Mouse (Mus musculus) forebrain, embryonic 13.5 days (tissue): Measurements from ENCODE around the gene Prkce. TPM values are rescaled to one million over a fixed set of nuclear protein-coding genes. Genes with fewer than 3 reads are reported as not detected.
"Not testable (repeated sequence)": the region's sequence is repeated elsewhere in the genome, so short reads cannot be mapped to it uniquely, and the experiment has no call there.

ENCODE experiments used
- ATAC-seq: fragments of 200-750 bp; cut with Nextera tagmentation; 2 replicates; pipeline ENCODE4 v1.8.0; 2017
- H3K27ac ChIP-seq: fragments of 300-500 bp; sonication (generic); 2 replicates; pipeline ENCODE4 v1.5.1; 2015; ENCODE audit warnings: inconsistent platforms, mild to moderate bottlenecking, moderate library complexity
- H3K27me3 ChIP-seq: fragments of 300-500 bp; sonication (generic); 2 replicates; pipeline ENCODE4 v1.6.1; 2015; ENCODE audit warnings: mild to moderate bottlenecking, inconsistent platforms
- H3K36me3 ChIP-seq: fragments of 300-500 bp; sonication (generic); 2 replicates; pipeline ENCODE4 v1.6.1; 2015; ENCODE audit warnings: mild to moderate bottlenecking, inconsistent platforms; ENCODE audit not compliant: poor library complexity, severe bottlenecking
- H3K4me1 ChIP-seq: fragments of 300-500 bp; sonication (generic); 2 replicates; pipeline ENCODE4 v1.6.1; 2015; ENCODE audit warnings: inconsistent platforms
- H3K4me2 ChIP-seq: fragments of 300-500 bp; sonication (generic); 2 replicates; pipeline ENCODE4 v1.6.1; 2015; ENCODE audit warnings: inconsistent platforms, mild to moderate bottlenecking, moderate library complexity
- H3K4me3 ChIP-seq: fragments of 300-500 bp; sonication (generic); 2 replicates; pipeline ENCODE4 v1.5.1; 2015; ENCODE audit warnings: mild to moderate bottlenecking, inconsistent platforms
- H3K9ac ChIP-seq: fragments of 300-500 bp; sonication (generic); 2 replicates; pipeline ENCODE4 v1.6.1; 2015; ENCODE audit warnings: mild to moderate bottlenecking, inconsistent platforms
- H3K9me3 ChIP-seq: fragments of 300-500 bp; sonication (generic); replicated peaks from 2 replicates; pipeline ENCODE4 v1.6.1; 2016; ENCODE audit warnings: inconsistent platforms
- WGBS: fragments of 180-500 bp; shearing (Covaris S2); methylation state at CpG from one replicate; pipeline ENCODE4 v1.1.7; 2015; 5-methylcytosine and 5-hydroxymethylcytosine counted together
- polyA plus RNA-seq: library from polyadenylated mRNA; unstranded; fragments of >200 nt; fragmentation: Nextera tagmentation; extraction: Ambion mirVana; gene quantifications from 2 replicates; pipeline ENCODE4 v1.2.1, GENCODE M21; 2015

Gene Prkce
- polyA plus RNA-seq, 1 experiment from 2014 or later: 10.9 TPM

- not testable (repeated sequence) for ATAC-seq, H3K4me1 ChIP-seq, H3K9me3 ChIP-seq, H3K27me3 ChIP-seq, H3K4me2 ChIP-seq, H3K4me3 ChIP-seq, H3K9ac ChIP-seq, H3K36me3 ChIP-seq, H3K27ac ChIP-seq
Measured at GRCm38 (mm10) chr17:86477401-86477800, 309.8 kb downstream of the Prkce start.

DNA sequence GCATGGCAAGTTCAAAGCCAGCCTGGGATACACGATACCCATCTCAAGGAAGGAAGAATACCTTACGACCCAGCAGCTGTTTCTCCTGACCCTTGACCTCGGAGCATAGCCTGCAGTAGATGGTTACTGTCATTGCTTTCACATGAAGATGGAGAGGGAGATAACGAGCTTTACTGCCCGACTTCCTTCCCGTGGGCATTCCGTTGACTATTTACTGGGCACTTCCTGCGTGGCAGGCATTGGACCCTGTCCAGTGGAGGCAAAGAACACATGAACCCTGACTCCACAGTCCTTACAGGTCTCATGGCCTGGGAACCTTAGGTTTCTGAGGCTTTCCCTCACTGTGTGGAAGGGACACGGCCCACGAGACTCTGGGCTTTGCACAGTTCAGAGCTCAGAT lies 311.8 kb downstream of the Prkce start:
- Histone ChIP-seq H3K4me2 (no peak overlapping the region), H3K36me3 (no peaks in the 10 kb centered on the region), H3K27ac (no peak overlapping the region), H3K4me3 (no peak overlapping the region), H3K4me1 (no peaks in the 10 kb centered on the region), H3K9ac (no peak overlapping the region), H3K9me3 (no peaks in the 10 kb centered on the region), H3K27me3 (no peaks in the 10 kb centered on the region)
- WGBS: 86% methylated on average over 10 of the region's 10 CpGs
- ATAC-seq: no peak

GRCm38 (mm10) chr17:86482675-86483074 lies 315.1 kb downstream of the Prkce start:
- Histone ChIP-seq H3K36me3 (no peaks in the 10 kb centered on the region), H3K9me3 (no peaks in the 10 kb centered on the region), H3K27ac (no peak overlapping the region), H3K27me3 (no peaks in the 10 kb centered on the region), H3K9ac (no peak overlapping the region), H3K4me3 (no peak overlapping the region), H3K4me1 (no peaks in the 10 kb centered on the region), H3K4me2 (no peak overlapping the region)
- 89% methylated on average over 10 of the region's 10 CpGs for WGBS
- no peak for ATAC-seq

DNA sequence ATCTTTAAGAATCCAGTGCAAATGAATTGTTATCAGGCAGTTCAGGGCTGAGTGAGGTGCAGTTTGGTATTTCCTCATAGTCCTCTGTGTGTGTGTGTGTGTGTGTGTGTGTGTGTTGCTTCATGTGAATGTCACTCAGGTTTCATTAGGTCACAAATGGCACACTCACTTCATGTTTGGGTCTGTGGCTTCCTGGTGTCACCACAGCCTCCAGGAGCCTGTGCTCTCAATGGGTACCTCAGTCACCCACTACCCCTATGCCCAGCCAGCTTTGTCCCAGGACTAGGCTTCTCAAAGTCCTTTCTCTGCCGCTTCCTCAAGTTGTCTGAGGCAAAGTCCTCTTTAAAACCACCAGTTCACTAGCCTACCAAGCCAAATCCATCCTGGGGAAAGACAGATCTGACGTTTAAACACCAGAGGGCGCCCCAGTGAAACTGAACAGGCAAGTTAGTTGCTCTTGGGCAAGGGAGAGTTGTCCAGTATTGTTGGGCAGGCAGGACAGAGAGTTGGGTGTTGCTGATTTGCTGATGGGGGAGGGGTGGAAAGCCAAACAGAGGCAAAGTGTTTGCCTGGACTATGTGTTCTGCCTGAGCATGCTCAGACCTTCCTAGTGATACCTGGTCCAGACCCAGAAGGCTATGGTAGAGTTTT lies 316.6 kb downstream of the Prkce start:
- Histone ChIP-seq H3K9me3 (no peaks in the 10 kb centered on the region), H3K4me3 (no peak overlapping the region), H3K9ac (no peak overlapping the region), H3K27me3 (no peaks in the 10 kb centered on the region), H3K4me2 (no peak overlapping the region), H3K27ac (no peak overlapping the region), H3K4me1 (no peaks in the 10 kb centered on the region), H3K36me3 (no peaks in the 10 kb centered on the region)
- ATAC-seq: no peak
- 5% methylated on average over 3 of the region's 3 CpGs for WGBS

DNA sequence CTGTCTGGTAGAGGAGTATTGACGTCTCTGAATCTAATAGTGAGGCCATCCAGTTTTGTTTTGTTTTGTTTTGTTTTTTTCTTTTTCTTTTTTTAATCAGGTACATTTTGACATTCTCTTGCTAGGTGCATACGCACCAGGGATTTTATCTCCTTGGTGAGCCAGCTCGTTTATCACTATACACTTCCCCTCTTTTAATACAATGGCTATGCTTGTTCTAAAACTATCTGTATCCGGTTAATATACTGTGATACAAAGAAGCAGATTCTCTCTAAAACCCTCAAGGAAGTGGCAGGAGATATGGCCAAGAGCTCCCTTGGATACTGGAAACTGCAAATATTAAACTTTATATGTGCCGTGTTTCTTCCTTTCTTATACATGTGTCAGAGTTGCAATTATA lies 319.1 kb downstream of the Prkce start:
- no peak for ATAC-seq
- Histone ChIP-seq H3K4me2 (no peak overlapping the region), H3K27me3 (no peaks in the 10 kb centered on the region), H3K4me1 (no peaks in the 10 kb centered on the region), H3K36me3 (no peaks in the 10 kb centered on the region), H3K27ac (no peak overlapping the region), H3K9me3 (no peaks in the 10 kb centered on the region), H3K4me3 (no peak overlapping the region), H3K9ac (no peak overlapping the region)
- WGBS: 81% methylated on average over 5 of the region's 5 CpGs

GRCm38 (mm10) chr17:86487450-86487849 lies 319.9 kb downstream of the Prkce start:
- Histone ChIP-seq H3K27ac (no peak overlapping the region), H3K9ac (no peak overlapping the region), H3K4me3 (no peak overlapping the region), H3K4me2 (no peak overlapping the region), H3K4me1 (no peaks in the 10 kb centered on the region), H3K36me3 (no peaks in the 10 kb centered on the region), H3K27me3 (no peaks in the 10 kb centered on the region), H3K9me3 (no peaks in the 10 kb centered on the region)
- ATAC-seq: no peak
- 83% methylated on average over 3 of the region's 3 CpGs for WGBS

- no peak for ATAC-seq
- Histone ChIP-seq H3K27me3 (no peaks in the 10 kb centered on the region), H3K4me2 (no peak overlapping the region), H3K4me1 (no peaks in the 10 kb centered on the region), H3K36me3 (no peaks in the 10 kb centered on the region), H3K27ac (no peak overlapping the region), H3K4me3 (no peak overlapping the region), H3K9ac (no peak overlapping the region), H3K9me3 (no peaks in the 10 kb centered on the region)
- WGBS: 90% methylated on average over 10 of the region's 10 CpGs
Measured at GRCm38 (mm10) chr17:86489827-86490226, 322.2 kb downstream of the Prkce start.

GRCm38 (mm10) chr17:86492376-86492775 lies 324.8 kb downstream of the Prkce start:
- Histone ChIP-seq H3K36me3 (no peaks in the 10 kb centered on the region), H3K9me3 (no peaks in the 10 kb centered on the region), H3K27me3 (no peaks in the 10 kb centered on the region), H3K4me3 (no peak overlapping the region), H3K9ac (no peak overlapping the region), H3K4me2 (no peak overlapping the region), H3K27ac (no peak overlapping the region), H3K4me1 (no peaks in the 10 kb centered on the region)
- ATAC-seq: no peak
- WGBS: 88% methylated on average over 7 of the region's 7 CpGs

GRCm38 (mm10) chr17:86493891-86494420 lies 326.4 kb downstream of the Prkce start:
- Histone ChIP-seq H3K27ac (no peak overlapping the region), H3K4me3 (no peak overlapping the region), H3K4me2 (no peak overlapping the region), H3K27me3 (no peaks in the 10 kb centered on the region), H3K36me3 (no peaks in the 10 kb centered on the region), H3K9ac (no peak overlapping the region), H3K9me3 (no peaks in the 10 kb centered on the region), H3K4me1 (no peaks in the 10 kb centered on the region)
- no peak for ATAC-seq
- WGBS: 90% methylated on average over 8 of the region's 8 CpGs

- no peaks in the 10 kb centered on the region for H3K27me3 ChIP-seq
- H3K27ac ChIP-seq: no peak overlapping the region
- no peak overlapping the region for H3K9ac ChIP-seq
- no peaks in the 10 kb centered on the region for H3K36me3 ChIP-seq
- WGBS: 93% methylated on average over 6 of the region's 6 CpGs
- ATAC-seq: no peak
- H3K9me3 ChIP-seq: no peaks in the 10 kb centered on the region
- no peak overlapping the region for H3K4me2 ChIP-seq
- no peak overlapping the region for H3K4me3 ChIP-seq
- no peaks in the 10 kb centered on the region for H3K4me1 ChIP-seq
Measured at GRCm38 (mm10) chr17:86494494-86494893, 326.9 kb downstream of the Prkce start.

DNA sequence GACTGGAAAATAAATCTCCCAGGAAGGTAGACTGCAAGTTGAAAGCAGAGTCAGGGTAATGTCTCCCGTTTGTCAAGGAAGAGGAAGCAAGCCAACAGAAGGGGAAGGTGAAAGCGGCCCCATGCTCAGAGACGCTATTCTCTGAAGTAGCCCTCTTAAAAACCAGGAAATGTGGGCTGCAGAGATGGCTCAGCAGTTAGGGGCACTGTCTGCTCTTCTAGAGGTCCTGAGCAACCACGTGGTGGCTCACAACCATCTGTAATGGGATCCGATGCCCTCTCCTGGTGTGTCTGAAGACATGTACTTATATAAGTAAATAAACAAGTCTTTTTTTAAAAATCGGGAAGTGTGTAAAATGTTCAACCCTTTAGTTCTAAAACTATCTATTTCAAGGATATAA lies 327.3 kb downstream of the Prkce start:
- no peaks in the 10 kb centered on the region for H3K4me1 ChIP-seq
- ATAC-seq: no peak
- H3K9me3 ChIP-seq: no peaks in the 10 kb centered on the region
- no peak overlapping the region for H3K9ac ChIP-seq
- H3K36me3 ChIP-seq: no peaks in the 10 kb centered on the region
- no peak overlapping the region for H3K27ac ChIP-seq
- H3K4me2 ChIP-seq: no peak overlapping the region
- no peak overlapping the region for H3K4me3 ChIP-seq
- 81% methylated on average over 6 of the region's 6 CpGs for WGBS
- H3K27me3 ChIP-seq: no peaks in the 10 kb centered on the region

- Histone ChIP-seq H3K4me2 (no peak overlapping the region), H3K9me3 (no peaks in the 10 kb centered on the region), H3K36me3 (no peaks in the 10 kb centered on the region), H3K27me3 (no peaks in the 10 kb centered on the region), H3K27ac (no peak overlapping the region), H3K4me3 (no peak overlapping the region), H3K4me1 (no peaks in the 10 kb centered on the region), H3K9ac (no peak overlapping the region)
- no peak for ATAC-seq
- WGBS: 90% methylated on average over 9 of the region's 9 CpGs
Measured at GRCm38 (mm10) chr17:86496123-86496771, 328.7 kb downstream of the Prkce start.

DNA sequence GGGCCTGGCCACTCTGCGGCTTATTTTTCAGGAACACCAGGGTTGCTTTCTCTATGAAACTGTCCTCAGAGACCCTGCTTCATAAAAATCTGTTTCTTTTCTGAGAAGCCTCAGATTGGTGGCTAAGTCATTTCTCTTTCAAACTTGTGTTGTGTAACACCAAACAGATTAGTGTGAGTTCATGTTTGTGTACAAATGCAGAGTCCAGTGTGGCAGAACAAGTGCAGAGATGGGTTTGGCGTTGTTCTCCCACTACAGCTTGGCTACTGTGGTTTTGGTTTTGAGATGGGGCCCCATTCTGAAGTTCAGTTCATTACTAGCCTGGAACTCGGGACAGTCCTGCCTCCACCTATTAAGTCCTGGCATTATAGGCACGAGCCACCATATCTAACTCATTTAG lies 329.7 kb downstream of the Prkce start:
- WGBS: 85% methylated on average over 4 of the region's 4 CpGs

More for the DNA sequence above, 329.7 kb downstream of the Prkce start:
- Histone ChIP-seq H3K4me1 (no peaks in the 10 kb centered on the region), H3K36me3 (no peaks in the 10 kb centered on the region), H3K27ac (no peak overlapping the region), H3K4me2 (no peak overlapping the region), H3K27me3 (no peaks in the 10 kb centered on the region), H3K9me3 (no peaks in the 10 kb centered on the region), H3K9ac (no peak overlapping the region), H3K4me3 (no peak overlapping the region)
- ATAC-seq: no peak
